Mouse (Mus musculus) heart, postnatal 0 days (tissue): ENCODE measurements around the gene Magi2.

Source experiments
- CTCF ChIP-seq: IDR thresholded peaks from 2 replicates; pipeline ENCODE4 v1.5.1; 2016; ENCODE audit warnings: antibody characterized with exemption, control low read depth, low read depth
- EP300 ChIP-seq: IDR thresholded peaks from 2 replicates; pipeline ENCODE4 v1.6.1; 2016; ENCODE audit warnings: antibody characterized with exemption, low read depth

DNA sequence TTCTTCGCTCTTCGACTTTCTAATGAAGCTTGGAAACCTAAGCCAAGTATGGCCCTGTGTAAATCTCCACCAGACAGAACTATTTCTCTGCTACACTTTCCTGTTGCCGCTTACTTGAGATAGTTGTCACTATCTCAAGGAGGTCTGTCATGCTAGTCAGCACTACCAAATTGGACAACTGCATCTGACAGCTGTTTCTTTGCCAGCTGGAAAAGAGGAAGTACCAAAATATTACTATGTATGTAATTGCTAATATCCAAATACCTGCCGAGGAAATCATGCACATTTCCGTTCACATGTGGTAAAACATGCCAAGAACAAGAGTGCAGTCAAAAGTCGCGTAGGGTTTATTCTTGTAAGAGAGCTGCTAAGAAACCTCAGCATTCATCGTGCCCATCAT is 1126.1 kb downstream of the Magi2 start:
- TF ChIP-seq CTCF (no peak), EP300 (no peak)
